Mouse (Mus musculus) stomach, embryonic 14.5 days (tissue): ENCODE results near the gene Daam1. TPM values are rescaled to one million over a fixed set of nuclear protein-coding genes. Genes with fewer than 3 reads are reported as not detected.

Source experiments
- ATAC-seq: fragments of 200-750 bp; cut with Nextera tagmentation; 2 replicates; pipeline ENCODE4 v1.8.0; 2017; ENCODE audit warnings: low read depth, moderate TSS enrichment; ENCODE audit not compliant: insufficient number of reproducible peaks, insufficient read depth, low FRiP score
- H3K27ac ChIP-seq: fragments of 300-500 bp; sonication (generic); 2 replicates; pipeline ENCODE4 v1.5.1; 2014; ENCODE audit warnings: mild to moderate bottlenecking, low read length, moderate library complexity, mixed read lengths
- H3K27me3 ChIP-seq: fragments of 300-500 bp; sonication (generic); 2 replicates; pipeline ENCODE4 v1.6.1; 2014; ENCODE audit warnings: low read length, control low read depth, mixed read lengths; ENCODE audit not compliant: control insufficient read depth, insufficient read depth
- H3K36me3 ChIP-seq: fragments of 300-500 bp; sonication (generic); 2 replicates; pipeline ENCODE4 v1.6.1; 2014; ENCODE audit warnings: mild to moderate bottlenecking, control low read depth, low read length, moderate library complexity, mixed read lengths; ENCODE audit not compliant: control insufficient read depth, insufficient read depth
- H3K4me1 ChIP-seq: fragments of 300-500 bp; sonication (generic); 2 replicates; pipeline ENCODE4 v1.6.1; 2014; ENCODE audit warnings: low read length, control low read depth, mixed read lengths; ENCODE audit not compliant: control insufficient read depth, insufficient read depth
- H3K4me2 ChIP-seq: fragments of 300-500 bp; sonication (generic); replicated peaks from 2 replicates; pipeline ENCODE4 v1.6.1; 2014; ENCODE audit warnings: low read depth, low read length, control low read depth
- H3K4me3 ChIP-seq: fragments of 300-500 bp; sonication (generic); 2 replicates; pipeline ENCODE4 v1.5.1; 2014; ENCODE audit warnings: low read depth, low read length, control low read depth
- H3K9ac ChIP-seq: fragments of 300-500 bp; sonication (generic); replicated peaks from 2 replicates; pipeline ENCODE4 v1.6.1; 2014; ENCODE audit warnings: low read depth, mild to moderate bottlenecking, control low read depth, low read length, moderate library complexity, mixed read lengths
- H3K9me3 ChIP-seq: fragments of 300-500 bp; sonication (generic); 2 replicates; pipeline ENCODE4 v1.6.1; 2016; ENCODE audit warnings: low read depth, low read length, control low read depth; ENCODE audit not compliant: control insufficient read depth
- WGBS: fragments of 180-500 bp; shearing (Covaris S2); extraction: QIAGEN DNeasy Blood & Tissue Kit; methylation state at CpG from one replicate; pipeline ENCODE4 v1.1.7; 2014; 5-methylcytosine and 5-hydroxymethylcytosine counted together
- polyA plus RNA-seq: library from polyadenylated mRNA; unstranded; fragments of >200 nt; fragmentation: Nextera tagmentation; extraction: Ambion mirVana; gene quantifications from 2 replicates; pipeline ENCODE4 v1.2.1, GENCODE M21; 2014

The Daam1 gene
- polyA plus RNA-seq, 1 experiment from 2014 or later = 18.6 TPM

GRCm38 (mm10) chr12:71885717-71886116 lies 54.8 kb downstream of the Daam1 start:
- Histone ChIP-seq H3K27me3 (no peaks in the 10 kb centered on the region), H3K9me3 (no peaks in the 10 kb centered on the region), H3K9ac (no peak overlapping the region), H3K4me3 (no peak overlapping the region), H3K4me1 (peaks cover 18% of the 10 kb centered on the region), H3K36me3 (no peaks in the 10 kb centered on the region), H3K4me2 (no peak overlapping the region), H3K27ac (peak overlapping the region; percentile 40; the same call in 1 of the 2 replicates)
- no peak for ATAC-seq
- 74% methylated on average over 4 of the region's 4 CpGs for WGBS

GRCm38 (mm10) chr12:71886406-71886805 lies 55.5 kb downstream of the Daam1 start:
- Histone ChIP-seq H3K4me3 (no peak overlapping the region), H3K4me1 (peaks cover 18% of the 10 kb centered on the region), H3K27me3 (no peaks in the 10 kb centered on the region), H3K27ac (no peak overlapping the region), H3K4me2 (no peak overlapping the region), H3K36me3 (no peaks in the 10 kb centered on the region), H3K9ac (no peak overlapping the region), H3K9me3 (no peaks in the 10 kb centered on the region)
- ATAC-seq = no peak
- WGBS = 75% methylated on average over 5 of the region's 5 CpGs

GRCm38 (mm10) chr12:71886941-71887340 lies 56.1 kb downstream of the Daam1 start:
- no peaks in the 10 kb centered on the region for H3K9me3 ChIP-seq
- no peak overlapping the region for H3K4me2 ChIP-seq
- no peak for ATAC-seq
- no peaks in the 10 kb centered on the region for H3K36me3 ChIP-seq
- H3K27ac ChIP-seq = no peak overlapping the region
- H3K4me1 ChIP-seq = peaks cover 18% of the 10 kb centered on the region
- no peak overlapping the region for H3K9ac ChIP-seq
- no peaks in the 10 kb centered on the region for H3K27me3 ChIP-seq
- H3K4me3 ChIP-seq = no peak overlapping the region
- WGBS = 61% methylated on average over 2 of the region's 2 CpGs

GRCm38 (mm10) chr12:71888370-71888769 lies 57.5 kb downstream of the Daam1 start:
- H3K27ac ChIP-seq = no peak overlapping the region
- H3K27me3 ChIP-seq = no peaks in the 10 kb centered on the region
- no peak overlapping the region for H3K4me3 ChIP-seq
- H3K9me3 ChIP-seq = no peaks in the 10 kb centered on the region
- ATAC-seq = no peak
- peaks cover 16% of the 10 kb centered on the region for H3K4me1 ChIP-seq
- H3K36me3 ChIP-seq = no peaks in the 10 kb centered on the region
- 85% methylated on average over 6 of the region's 6 CpGs for WGBS
- no peak overlapping the region for H3K9ac ChIP-seq
- H3K4me2 ChIP-seq = no peak overlapping the region

- no peak for ATAC-seq
- no peak overlapping the region for H3K9ac ChIP-seq
- H3K27ac ChIP-seq = no peak overlapping the region
- H3K4me3 ChIP-seq = no peak overlapping the region
- H3K4me2 ChIP-seq = no peak overlapping the region
- peaks cover 16% of the 10 kb centered on the region for H3K4me1 ChIP-seq
- no peaks in the 10 kb centered on the region for H3K36me3 ChIP-seq
- WGBS = 76% methylated on average over 8 of the region's 8 CpGs
- no peaks in the 10 kb centered on the region for H3K9me3 ChIP-seq
- H3K27me3 ChIP-seq = no peaks in the 10 kb centered on the region
Measured at GRCm38 (mm10) chr12:71889266-71889665, 58.4 kb downstream of the Daam1 start.

DNA sequence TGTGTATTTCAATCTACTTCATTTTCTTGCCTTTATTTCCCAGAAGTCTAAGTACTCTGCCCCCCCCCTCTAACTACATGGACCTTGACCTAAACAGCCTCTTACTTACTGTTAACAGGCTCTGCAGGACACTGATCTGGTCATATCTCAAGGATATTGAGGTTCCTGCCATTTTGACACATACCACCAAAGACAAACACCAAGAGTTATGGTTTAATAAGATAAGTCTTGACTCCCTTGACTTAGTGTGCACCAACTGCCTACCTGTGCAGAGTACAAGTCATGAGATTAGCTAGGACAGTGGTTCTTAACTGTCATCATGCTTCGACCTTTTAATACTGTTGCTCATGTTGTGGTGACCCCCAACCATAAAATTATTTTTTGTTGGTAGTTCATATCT lies 59.4 kb downstream of the Daam1 start:
- 95% methylated on average over 1 of the region's 1 CpGs for WGBS
- Histone ChIP-seq H3K27me3 (no peaks in the 10 kb centered on the region), H3K4me2 (no peak overlapping the region), H3K4me1 (peaks cover 14% of the 10 kb centered on the region), H3K4me3 (no peak overlapping the region), H3K36me3 (no peaks in the 10 kb centered on the region), H3K9ac (no peak overlapping the region), H3K27ac (no peak overlapping the region), H3K9me3 (no peaks in the 10 kb centered on the region)
- ATAC-seq = no peak

GRCm38 (mm10) chr12:71891729-71892355 lies 61.0 kb downstream of the Daam1 start:
- WGBS = 58% methylated on average over 7 of the region's 7 CpGs
- Histone ChIP-seq H3K27me3 (no peaks in the 10 kb centered on the region), H3K4me3 (no peak overlapping the region), H3K9ac (no peak overlapping the region), H3K36me3 (no peaks in the 10 kb centered on the region), H3K4me2 (no peak overlapping the region), H3K27ac (no peak overlapping the region), H3K4me1 (no peaks in the 10 kb centered on the region; the same call in 1 of the 2 replicates), H3K9me3 (no peaks in the 10 kb centered on the region)
- ATAC-seq = no peak

DNA sequence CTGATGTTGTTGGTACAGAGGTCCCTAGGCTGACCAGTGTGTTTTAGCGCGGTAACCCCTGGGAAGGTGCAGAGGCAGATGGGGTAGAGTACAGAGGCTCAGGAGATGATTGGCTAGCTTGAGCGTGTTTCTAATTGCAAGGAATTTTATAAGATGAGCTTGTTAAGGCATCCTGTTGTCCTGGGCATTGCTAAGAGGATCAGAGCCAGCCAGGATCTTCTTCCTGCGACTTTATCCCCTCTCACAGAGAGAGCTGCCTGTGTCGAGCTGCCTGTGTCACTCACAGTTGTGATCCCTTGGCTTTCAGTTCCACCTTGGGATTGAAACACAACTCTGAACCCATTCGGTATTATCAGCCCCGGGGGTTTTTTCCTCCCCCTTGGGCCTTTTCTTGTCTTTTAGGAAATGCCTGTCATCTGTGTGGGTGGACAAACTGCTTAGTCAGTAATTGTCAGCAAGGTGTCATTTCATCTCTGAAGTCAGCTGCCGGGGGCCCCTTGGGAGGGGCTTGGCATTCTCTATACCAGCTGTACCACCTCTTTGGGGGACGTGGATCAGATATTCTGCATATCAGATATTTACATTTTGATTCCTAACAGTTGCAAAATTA lies 62.2 kb downstream of the Daam1 start:
- no peak overlapping the region for H3K4me2 ChIP-seq
- H3K36me3 ChIP-seq = peaks cover 5% of the 10 kb centered on the region; the same call in 1 of the 2 replicates
- no peak for ATAC-seq
- 68% methylated on average over 9 of the region's 9 CpGs for WGBS
- H3K4me1 ChIP-seq = no peaks in the 10 kb centered on the region; the same call in 1 of the 2 replicates
- no peak overlapping the region for H3K9ac ChIP-seq
- no peaks in the 10 kb centered on the region for H3K27me3 ChIP-seq
- H3K9me3 ChIP-seq = no peaks in the 10 kb centered on the region
- no peak overlapping the region for H3K4me3 ChIP-seq
- H3K27ac ChIP-seq = no peak overlapping the region
